10 mouse cellular contexts compared by ENCODE assay signal in genomic region chr16:11909817-11910216, GRCm38 (mm10). TPM values are rescaled to one million over a fixed set of nuclear protein-coding genes. Genes with fewer than 3 reads are reported as not detected.
DNase-seq lines count a peak whose midpoint lies in the region; ATAC-seq and TF ChIP-seq lines count a peak whose summit lies in the region.
"Had no signal": no experiment of that assay in that cellular context is flagged by ENCODE, and none has a peak within 500 bp of the region (broad histone marks: within the 10 kb centered on the region; RNA-seq: fewer than 3 reads in every experiment).

No protein-coding gene starts in this region.

- ATAC-seq in forebrain, postnatal 0 days = no peak
- no peak for ATAC-seq in forebrain, embryonic 15.5 days (replicated peaks)
- no peak for ATAC-seq in liver, postnatal 0 days

- no peaks in the 10 kb centered on the region for H3K36me3 ChIP-seq in forebrain, postnatal 0 days (ENCODE audit: insufficient read depth)
- H3K36me3 ChIP-seq in forebrain, embryonic 15.5 days = no peaks in the 10 kb centered on the region
- no peaks in the 10 kb centered on the region for H3K36me3 ChIP-seq in liver, postnatal 0 days (replicated peaks; ENCODE audit: insufficient read depth, low read length)
- H3K36me3 ChIP-seq: stomach, embryonic 15.5 days had no signal

- H3K27me3 ChIP-seq in forebrain, postnatal 0 days (ENCODE audit: insufficient read depth, low read length) = no peaks in the 10 kb centered on the region
- H3K27me3 ChIP-seq in forebrain, embryonic 15.5 days = no peaks in the 10 kb centered on the region
- no peaks in the 10 kb centered on the region for H3K27me3 ChIP-seq in liver, postnatal 0 days (ENCODE audit: insufficient read depth, low read length)
- H3K27me3 ChIP-seq: stomach, embryonic 15.5 days had no signal

- TF ChIP-seq CTCF in forebrain, postnatal 0 days (IDR thresholded peaks at IDR 0.05; ENCODE audit: low read depth) = no peak
- TF ChIP-seq CTCF in layer of hippocampus, adult 2 months (conservative IDR thresholded peaks at IDR 0.05) = no peak
- no peak for TF ChIP-seq CTCF in bone marrow macrophage, adult 2 months (IDR thresholded peaks at IDR 0.05; ENCODE audit: low read depth, low read length)
- TF ChIP-seq CTCF in liver, postnatal 0 days (IDR thresholded peaks at IDR 0.05; ENCODE audit: low read depth) = no peak

- H3K9me3 ChIP-seq in forebrain, postnatal 0 days (ENCODE audit: low read length) = no peaks in the 10 kb centered on the region
- H3K9me3 ChIP-seq in forebrain, embryonic 15.5 days = no peaks in the 10 kb centered on the region
- H3K9me3 ChIP-seq in liver, postnatal 0 days (ENCODE audit: low read length) = no peaks in the 10 kb centered on the region
- H3K9me3 ChIP-seq: G1E; stomach, embryonic 15.5 days had no signal

- DNase-seq in forebrain, postnatal 0 days = no peak
- DNase-seq in layer of hippocampus, adult 2 months (ENCODE audit: low spot score in 2 of 2) = no peak
- no peak for DNase-seq in layer of hippocampus, adult 11-12 months (ENCODE audit: low spot score)
- no peak for DNase-seq in liver, postnatal 0 days
- DNase-seq in B cell, adult 2 months = no peak
- no peak for DNase-seq in urinary bladder, postnatal 36 days (ENCODE audit: low spot score in 2 of 2)

- TF ChIP-seq POLR2A in bone marrow macrophage, adult 2 months (IDR thresholded peaks at IDR 0.05; ENCODE audit: borderline replicate concordance, low read depth, low read length) = no peak

- H3K27ac ChIP-seq in forebrain, postnatal 0 days (ENCODE audit: low read depth, low read length) = no peak overlapping the region
- H3K27ac ChIP-seq in forebrain, embryonic 15.5 days (replicated peaks) = no peak overlapping the region
- peak overlapping the region; percentile 99 for H3K27ac ChIP-seq in layer of hippocampus, adult 2 months
- no peak overlapping the region for H3K27ac ChIP-seq in bone marrow macrophage, adult 2 months (ENCODE audit: insufficient read depth, low read depth, low read length)
- H3K27ac ChIP-seq in liver, postnatal 0 days (ENCODE audit: low read depth) = no peak overlapping the region

- H3K4me1 ChIP-seq in forebrain, postnatal 0 days (ENCODE audit: insufficient read depth) = peaks cover 9% of the 10 kb centered on the region; the same call in 1 of the 2 replicates
- H3K4me1 ChIP-seq in forebrain, embryonic 15.5 days = peaks cover 12% of the 10 kb centered on the region
- peaks cover 10% of the 10 kb centered on the region for H3K4me1 ChIP-seq in bone marrow macrophage, adult 2 months (ENCODE audit: control insufficient read depth, insufficient read depth, low read length)
- peaks cover 9% of the 10 kb centered on the region for H3K4me1 ChIP-seq in liver, postnatal 0 days (ENCODE audit: insufficient read depth)

- no peak overlapping the region for H3K9ac ChIP-seq in forebrain, postnatal 0 days
- no peak overlapping the region for H3K9ac ChIP-seq in forebrain, embryonic 15.5 days (replicated peaks)
- H3K9ac ChIP-seq in liver, postnatal 0 days (replicated peaks) = no peak overlapping the region

- H3K4me3 ChIP-seq in forebrain, postnatal 0 days (ENCODE audit: low read depth, low read length) = no peak overlapping the region
- H3K4me3 ChIP-seq in forebrain, embryonic 15.5 days = no peak overlapping the region
- H3K4me3 ChIP-seq in layer of hippocampus, adult 2 months = peak overlapping the region; percentile 73
- H3K4me3 ChIP-seq in bone marrow macrophage, adult 2 months (ENCODE audit: insufficient read depth, low read length) = 0 out of 2 replicates have a peak overlapping the region, but pooled peaks have one; percentile 14
- no peak overlapping the region for H3K4me3 ChIP-seq in liver, postnatal 0 days (ENCODE audit: low read depth, low read length)

- peak overlapping the region; percentile 62; the same call in 1 of the 2 replicates for H3K4me2 ChIP-seq in forebrain, postnatal 0 days (ENCODE audit: low read depth)
- H3K4me2 ChIP-seq in forebrain, embryonic 15.5 days (replicated peaks) = no peak overlapping the region
- H3K4me2 ChIP-seq in liver, postnatal 0 days (ENCODE audit: low read depth, low read length) = 0 out of 2 replicates have a peak overlapping the region, but pooled peaks have one; percentile 79

- no peak for TF ChIP-seq EP300 in liver, postnatal 0 days (IDR thresholded peaks at IDR 0.05; ENCODE audit: low read depth)

- WGBS in forebrain, postnatal 0 days = 77% methylated on average over 3 of the region's 3 CpGs
- 78% methylated on average over 3 of the region's 3 CpGs for WGBS in forebrain, embryonic 15.5 days
- 80% methylated on average over 3 of the region's 3 CpGs for WGBS in liver, postnatal 0 days (ENCODE audit: insufficient replicate concordance)

RNA-seq across cellular contexts. Expression of gene Cpped1, which starts 0.6 kb away (rescaled TPM):
- total RNA-seq in forebrain, postnatal 0 days (2014; rRNA removed) = 15.6 and 16.5 TPM in 2 replicates
- 19.1 and 22.0 TPM in 2 replicates for polyA plus RNA-seq in forebrain, postnatal 0 days (2015; fragmentation: Nextera tagmentation; extraction: Ambion mirVana)
- 13.6 and 14.3 TPM in 2 replicates for polyA plus RNA-seq in forebrain, embryonic 15.5 days (2015; fragmentation: Nextera tagmentation; extraction: Ambion mirVana)
- 10 to 100 TPM; 32.9 to 36.3 TPM for total RNA-seq in layer of hippocampus, adult 2 months (2021)
- polyA plus RNA-seq in bone marrow macrophage, adult 2 months (2012; ENCODE audit: insufficient read depth, insufficient read length, missing spikeins) = 20.2 and 20.7 TPM in 2 replicates
- polyA plus RNA-seq in liver, postnatal 0 days (2015; fragmentation: Nextera tagmentation; extraction: Ambion mirVana) = 14.1 and 14.4 TPM in 2 replicates

Comparison
In these comparisons a context has a peak if more than half of its experiments do, and no peak if none do; other contexts are left out.
1. H3K4me3 ChIP-seq: peak in layer of hippocampus, adult 2 months (single experiment) and bone marrow macrophage, adult 2 months (single experiment); none in forebrain, postnatal 0 days (single experiment), forebrain, embryonic 15.5 days (single experiment) and liver, postnatal 0 days (single experiment).